Mouse (Mus musculus) MEL (cell line): ENCODE measurements at regions not wholly inside any gene's neighbourhood (a gene's known extent, or its start where the extent isn't known, plus 50 kb on each side); places are given as distances from the start of the nearest gene placed in this dataset.

Experiments used
- DNase-seq: peaks from one replicate; pipeline ENCODE4 v3.0.0; 2011; ENCODE audit warnings: low read depth, low spot score
- H3K27ac ChIP-seq: 2 replicates; pipeline ENCODE4 v1.5.1; 2012; ENCODE audit warnings: low read depth, mild to moderate bottlenecking, control low read depth, low read length, moderate library complexity; ENCODE audit not compliant: control insufficient read depth
- H3K27me3 ChIP-seq, 2 experiments: fragments of 150-350 bp in 1 of 2; sonication (generic) in 1 of 2; 2 replicates each; pipeline ENCODE4 v1.6.1; 2012; ENCODE audit warnings: low read length in 2 of 2, mild to moderate bottlenecking in 2 of 2, improper control_type of control experiment in 1 of 2, moderate library complexity in 1 of 2; ENCODE audit not compliant: insufficient read depth in 2 of 2, control insufficient read depth in 1 of 2
- H3K36me3 ChIP-seq, 2 experiments: 2 replicates each; pipeline ENCODE4 v1.6.1; 2012 to 2014; ENCODE audit warnings: low read length in 2 of 2, improper control_type of control experiment in 1 of 2, inconsistent platforms in 1 of 2, mild to moderate bottlenecking in 1 of 2; ENCODE audit not compliant: insufficient read depth in 2 of 2, control insufficient read depth in 1 of 2
- H3K4me1 ChIP-seq, 2 experiments: fragments of 150-350 bp in 1 of 2; sonication (generic) in 1 of 2; 2 replicates each; pipeline ENCODE4 v1.6.1; 2012; ENCODE audit warnings: low read length in 2 of 2, improper control_type of control experiment in 1 of 2, mild to moderate bottlenecking in 1 of 2; ENCODE audit not compliant: insufficient read depth in 2 of 2, control insufficient read depth in 1 of 2
- H3K4me3 ChIP-seq, 2 experiments: fragments of 150-350 bp in 1 of 2; sonication (generic) in 1 of 2; 2 replicates each; pipeline ENCODE4 v1.5.1; 2012; ENCODE audit warnings: low read depth in 2 of 2, low read length in 2 of 2, mild to moderate bottlenecking in 2 of 2, moderate library complexity in 2 of 2, control low read depth in 1 of 2, improper control_type of control experiment in 1 of 2; ENCODE audit not compliant: control insufficient read depth in 1 of 2, insufficient read depth in 1 of 2
- H3K79me2 ChIP-seq: 2 replicates; pipeline ENCODE4 v1.6.1; 2012; ENCODE audit warnings: mild to moderate bottlenecking, low read length, moderate library complexity; ENCODE audit not compliant: control insufficient read depth, poor library complexity, insufficient read depth
- H3K9ac ChIP-seq: 2 replicates; pipeline ENCODE4 v1.6.1; 2012; ENCODE audit warnings: low read depth, mild to moderate bottlenecking, control low read depth, low read length, moderate library complexity; ENCODE audit not compliant: control insufficient read depth, poor library complexity, severe bottlenecking
- H3K9me3 ChIP-seq: fragments of 150-350 bp; sonication (generic); replicated peaks from 2 replicates; pipeline ENCODE4 v1.6.1; 2012; ENCODE audit warnings: mild to moderate bottlenecking, low read length, improper control_type of control experiment, moderate library complexity; ENCODE audit not compliant: insufficient read depth
- BHLHE40 ChIP-seq: IDR thresholded peaks from 2 replicates; pipeline ENCODE4 v1.6.1; 2012; ENCODE audit warnings: low read depth, mild to moderate bottlenecking, inconsistent platforms, low read length, improper control_type of control experiment, borderline replicate concordance
- CHD1 ChIP-seq: IDR thresholded peaks from 2 replicates; pipeline ENCODE4 v1.6.1; 2012; ENCODE audit warnings: low read depth, mild to moderate bottlenecking, inconsistent platforms, low read length, improper control_type of control experiment
- CHD2 ChIP-seq: IDR thresholded peaks from 2 replicates; pipeline ENCODE4 v1.6.1; 2011; ENCODE audit warnings: low read length, improper control_type of control experiment
- HCFC1 ChIP-seq: IDR thresholded peaks from 2 replicates; pipeline ENCODE4 v1.6.1; 2012; ENCODE audit warnings: low read depth, mild to moderate bottlenecking, inconsistent platforms, low read length, improper control_type of control experiment, moderate library complexity
- JUND ChIP-seq: IDR thresholded peaks from 2 replicates; pipeline ENCODE4 v1.6.1; 2011; ENCODE audit warnings: low read depth, mild to moderate bottlenecking, improper control_type of control experiment, low read length
- KAT2A ChIP-seq: conservative IDR thresholded peaks from 2 replicates; pipeline ENCODE4 v1.6.1; 2012; ENCODE audit warnings: low read depth, low read length, improper control_type of control experiment, inconsistent platforms
- MAFK ChIP-seq: IDR thresholded peaks from 2 replicates; pipeline ENCODE4 v1.6.1; 2011; ENCODE audit warnings: low read depth, mild to moderate bottlenecking, low read length, improper control_type of control experiment, borderline replicate concordance
- MAZ ChIP-seq: IDR thresholded peaks from 2 replicates; pipeline ENCODE4 v1.6.1; 2012; ENCODE audit warnings: low read depth, mild to moderate bottlenecking, inconsistent platforms, low read length, improper control_type of control experiment
- MYB ChIP-seq: IDR thresholded peaks from 2 replicates; pipeline ENCODE4 v1.6.1; 2011; ENCODE audit warnings: mild to moderate bottlenecking, low read depth, low read length, improper control_type of control experiment
- MYC ChIP-seq: IDR thresholded peaks from 2 replicates; pipeline ENCODE4 v1.6.1; 2011; ENCODE audit warnings: low read depth, mild to moderate bottlenecking, low read length, improper control_type of control experiment, moderate library complexity
- NELFE ChIP-seq: IDR thresholded peaks from 2 replicates; pipeline ENCODE4 v1.6.1; 2011; ENCODE audit warnings: low read depth, low read length, improper control_type of control experiment
- POLR2AphosphoS2 ChIP-seq: IDR thresholded peaks from 2 replicates; pipeline ENCODE4 v1.6.1; 2011; ENCODE audit warnings: low read length, improper control_type of control experiment
- POLR2AphosphoS5 ChIP-seq: IDR thresholded peaks from 2 replicates; pipeline ENCODE4 v1.6.1; 2012; ENCODE audit warnings: low read depth, borderline replicate concordance, mild to moderate bottlenecking, inconsistent platforms, low read length, moderate library complexity, mixed read lengths
- SMC3 ChIP-seq: IDR thresholded peaks from 2 replicates; pipeline ENCODE4 v1.6.1; 2011; ENCODE audit warnings: low read depth, low read length, improper control_type of control experiment
- TAL1 ChIP-seq: IDR thresholded peaks from 2 replicates; pipeline ENCODE4 v1.6.1; 2012; ENCODE audit warnings: mild to moderate bottlenecking, inconsistent platforms, low read length, moderate library complexity, mixed read lengths
- TBP ChIP-seq: IDR thresholded peaks from 2 replicates; pipeline ENCODE4 v1.8.0; 2011; ENCODE audit warnings: low read depth, low read length, improper control_type of control experiment
- ZC3H11A ChIP-seq: IDR thresholded peaks from 2 replicates; pipeline ENCODE4 v1.6.1; 2012; ENCODE audit warnings: low read depth, mild to moderate bottlenecking, inconsistent platforms, low read length, improper control_type of control experiment
- ZKSCAN1 ChIP-seq: IDR thresholded peaks from 2 replicates; pipeline ENCODE4 v1.6.1; 2012; ENCODE audit warnings: low read depth, mild to moderate bottlenecking, inconsistent platforms, low read length, improper control_type of control experiment, moderate library complexity
- ZMIZ1 ChIP-seq: IDR thresholded peaks from 2 replicates; pipeline ENCODE4 v1.6.1; 2012; ENCODE audit warnings: low read depth, mild to moderate bottlenecking, inconsistent platforms, low read length, improper control_type of control experiment, moderate library complexity
- ZNF384 ChIP-seq: IDR thresholded peaks from 2 replicates; pipeline ENCODE4 v1.6.1; 2012; ENCODE audit warnings: low read depth, mild to moderate bottlenecking, inconsistent platforms, low read length, improper control_type of control experiment

- peaks cover 0 to 6% of the 10 kb centered on the region in 2 experiments; a peak in 2 of 4 replicates for H3K27me3 ChIP-seq
- no peak for DNase-seq
- no peak overlapping the region for H3K27ac ChIP-seq
- no peak overlapping the region for H3K9ac ChIP-seq
- no peaks in the 10 kb centered on the region for H3K9me3 ChIP-seq
- no peaks in the 10 kb centered on the region for H3K79me2 ChIP-seq
- no peaks in the 10 kb centered on the region for H3K36me3 ChIP-seq
- H3K4me1 ChIP-seq: no peaks in the 10 kb centered on the region
- no peak overlapping the region for H3K4me3 ChIP-seq
- TF ChIP-seq ZC3H11A (no peak), MYB (no peak), POLR2AphosphoS2 (no peak), SMC3 (no peak), MYC (no peak), MAZ (no peak), NELFE (no peak), ZMIZ1 (no peak)
Measured at GRCm38 (mm10) chr15:67386896-67387295, 886.2 kb upstream of the Lrrc6 start.

- Histone ChIP-seq H3K36me3 (no peaks in the 10 kb centered on the region), H3K9me3 (no peaks in the 10 kb centered on the region), H3K4me3 (no peak overlapping the region), H3K4me1 (no peaks in the 10 kb centered on the region), H3K27ac (no peak overlapping the region), H3K79me2 (no peaks in the 10 kb centered on the region), H3K27me3 (peaks cover 0 to 2% of the 10 kb centered on the region in 2 experiments; a peak in 2 of 4 replicates), H3K9ac (no peak overlapping the region)
- no peak for TF ChIP-seq JUND
- TF ChIP-seq HCFC1: no peak
- TF ChIP-seq MAFK: no peak
- no peak for TF ChIP-seq KAT2A
- TF ChIP-seq ZNF384: no peak
- TF ChIP-seq TBP: no peak
- TF ChIP-seq CHD1: no peak
- no peak for TF ChIP-seq ZKSCAN1
- TF ChIP-seq TAL1: no peak
- no peak for DNase-seq
Measured at GRCm38 (mm10) chr15:67373599-67373998, 872.9 kb upstream of the Lrrc6 start.

- no peak for TF ChIP-seq POLR2AphosphoS5
- no peak for TF ChIP-seq BHLHE40
- no peak for TF ChIP-seq CHD2
- no peak overlapping the region for H3K4me3 ChIP-seq
- no peaks in the 10 kb centered on the region for H3K9me3 ChIP-seq
- H3K36me3 ChIP-seq: no peaks in the 10 kb centered on the region
- no peak overlapping the region for H3K9ac ChIP-seq
- peaks cover 0 to 2% of the 10 kb centered on the region in 2 experiments; a peak in 2 of 4 replicates for H3K27me3 ChIP-seq
- no peaks in the 10 kb centered on the region for H3K79me2 ChIP-seq
- no peaks in the 10 kb centered on the region for H3K4me1 ChIP-seq
- no peak for DNase-seq
- H3K27ac ChIP-seq: no peak overlapping the region
Measured at GRCm38 (mm10) chr15:67373030-67373429, 872.3 kb upstream of the Lrrc6 start.
